Mouse (Mus musculus): Measurements from ENCODE around the gene St6galnac3.

DNA sequence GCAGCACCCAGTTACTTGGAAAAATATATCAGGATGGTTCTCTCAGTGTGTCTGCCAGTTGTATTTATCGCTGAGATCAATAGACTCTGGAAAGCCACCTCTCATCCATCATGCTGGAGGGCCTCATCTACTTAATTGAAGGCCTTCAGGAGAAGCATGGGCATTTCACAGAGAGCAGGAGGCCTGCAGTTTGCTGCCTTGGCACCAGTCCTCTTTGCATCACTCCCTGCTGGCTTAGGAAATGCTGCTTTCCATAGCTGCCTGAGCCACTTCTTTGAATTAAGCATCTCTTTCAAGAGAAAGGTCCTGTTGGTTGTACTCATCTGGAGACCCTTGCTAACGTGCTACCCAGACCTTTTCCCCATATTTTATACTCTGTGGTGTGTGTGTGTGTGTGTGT lies 536.8 kb downstream of the St6galnac3 start:
- TF ChIP-seq CTCF (IDR thresholded peaks at IDR 0.05; ENCODE audit: low read depth) (no peak), EP300 (optimal IDR thresholded peaks at IDR 0.05) (no peak)
